Mouse (Mus musculus) intestine, embryonic 14.5 days (tissue): ENCODE measurements around the gene Cdh6. TPM values are rescaled to one million over a fixed set of nuclear protein-coding genes. Genes with fewer than 3 reads are reported as not detected.

ENCODE experiments used
- ATAC-seq: fragments of 200-750 bp; cut with Nextera tagmentation; replicated peaks from 2 replicates; pipeline ENCODE4 v1.8.0; 2017; ENCODE audit warnings: low read depth, moderate number of reproducible peaks, moderate TSS enrichment, moderate library complexity; ENCODE audit not compliant: low FRiP score, low TSS enrichment
- DNase-seq: peaks from one replicate; pipeline ENCODE4 v3.0.0-alpha.2; 2018; ENCODE audit warnings: low spot score
- H3K27ac ChIP-seq: fragments of 300-500 bp; sonication (generic); 2 replicates; pipeline ENCODE4 v1.5.1; 2014; ENCODE audit warnings: low read depth, mild to moderate bottlenecking, control low read depth
- H3K27me3 ChIP-seq: fragments of 300-500 bp; sonication (generic); replicated peaks from 2 replicates; pipeline ENCODE4 v1.6.1; 2014; ENCODE audit warnings: low read length, control low read depth; ENCODE audit not compliant: control insufficient read depth, insufficient read depth
- H3K36me3 ChIP-seq: fragments of 300-500 bp; sonication (generic); 2 replicates; pipeline ENCODE4 v1.6.1; 2014; ENCODE audit warnings: low read length, control low read depth; ENCODE audit not compliant: control insufficient read depth, insufficient read depth
- H3K4me1 ChIP-seq: fragments of 300-500 bp; sonication (generic); replicated peaks from 2 replicates; pipeline ENCODE4 v1.6.1; 2014; ENCODE audit warnings: low read length, control low read depth, mixed read lengths; ENCODE audit not compliant: control insufficient read depth, insufficient read depth
- H3K4me2 ChIP-seq: fragments of 300-500 bp; sonication (generic); 2 replicates; pipeline ENCODE4 v1.6.1; 2014; ENCODE audit warnings: low read length
- H3K4me3 ChIP-seq: fragments of 300-500 bp; sonication (generic); 2 replicates; pipeline ENCODE4 v1.5.1; 2014; ENCODE audit warnings: low read depth, low read length, control low read depth, mixed read lengths
- H3K9ac ChIP-seq: fragments of 300-500 bp; sonication (generic); 2 replicates; pipeline ENCODE4 v1.6.1; 2014; ENCODE audit warnings: mild to moderate bottlenecking, low read length
- H3K9me3 ChIP-seq: fragments of 300-500 bp; sonication (generic); 2 replicates; pipeline ENCODE4 v1.6.1; 2016; ENCODE audit warnings: low read length, control low read depth; ENCODE audit not compliant: control insufficient read depth
- WGBS: fragments of 180-500 bp; shearing (Covaris S2); extraction: QIAGEN DNeasy Blood & Tissue Kit; methylation state at CpG from one replicate; pipeline ENCODE4 v1.1.7; 2014; 5-methylcytosine and 5-hydroxymethylcytosine counted together
- polyA plus RNA-seq: library from polyadenylated mRNA; unstranded; fragments of >200 nt; fragmentation: Nextera tagmentation; extraction: Ambion mirVana; gene quantifications from 2 replicates; pipeline ENCODE4 v1.2.1, GENCODE M21; 2014

Cdh6 gene
- polyA plus RNA-seq, 1 experiment from 2014 or later, result 6.6 TPM

DNA sequence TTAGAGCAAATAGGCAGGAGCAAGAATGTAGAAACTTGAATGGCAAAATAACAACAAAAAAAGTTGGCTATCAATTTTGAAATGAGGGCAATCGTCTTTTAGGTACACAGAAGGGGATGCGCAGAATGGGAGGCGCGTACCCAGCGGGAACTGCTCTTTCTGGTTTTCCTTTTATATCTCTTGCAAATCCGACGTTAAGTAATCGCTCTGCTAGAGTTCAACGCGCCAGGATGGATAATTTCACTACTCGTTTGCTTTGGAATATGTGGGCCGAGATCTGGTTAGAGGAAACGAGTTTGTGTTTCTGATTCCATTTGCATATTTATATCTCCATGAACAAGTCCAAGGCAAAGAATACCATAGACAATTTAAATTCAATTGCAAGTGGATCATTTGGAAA is 81.4 kb downstream of the Cdh6 start:
- Histone ChIP-seq H3K4me2 (no peak overlapping the region), H3K9me3 (no peaks in the 10 kb centered on the region), H3K27me3 (no peaks in the 10 kb centered on the region), H3K4me3 (no peak overlapping the region), H3K9ac (no peak overlapping the region), H3K36me3 (no peaks in the 10 kb centered on the region), H3K4me1 (no peaks in the 10 kb centered on the region), H3K27ac (no peak overlapping the region)
- DNase-seq (no peak), ATAC-seq (no peak)
- WGBS, result 88% methylated on average over 13 of the region's 13 CpGs

DNA sequence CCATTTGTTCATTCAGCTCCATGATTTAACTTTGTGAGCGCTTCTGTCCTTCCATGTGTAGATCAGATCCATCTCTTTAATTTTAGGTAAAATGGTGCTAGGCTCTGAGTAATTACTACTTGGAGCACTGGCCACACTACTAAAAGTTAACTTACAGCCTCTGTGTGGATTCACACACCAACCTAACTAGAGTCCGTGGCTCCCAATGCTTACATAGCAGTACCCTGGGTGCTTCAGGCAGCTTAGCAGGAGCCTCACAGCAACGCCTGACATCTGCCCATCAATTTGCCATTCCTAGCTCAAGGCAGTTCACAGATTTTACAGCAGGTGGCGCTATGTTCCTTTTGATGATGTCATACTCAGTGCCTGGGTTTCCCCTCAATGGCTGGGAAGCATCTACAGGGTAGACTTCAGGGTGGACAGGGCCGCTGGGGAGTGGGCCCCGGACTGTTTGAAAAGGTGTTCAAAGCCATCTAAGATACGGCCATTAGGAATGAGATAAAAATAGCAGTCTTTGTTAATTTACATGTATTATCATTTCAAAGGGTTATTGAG is 84.9 kb downstream of the Cdh6 start:
- Histone ChIP-seq H3K27me3 (no peaks in the 10 kb centered on the region), H3K27ac (no peak overlapping the region), H3K9me3 (no peaks in the 10 kb centered on the region), H3K4me1 (no peaks in the 10 kb centered on the region), H3K9ac (no peak overlapping the region), H3K4me2 (no peak overlapping the region), H3K36me3 (no peaks in the 10 kb centered on the region), H3K4me3 (no peak overlapping the region)
- WGBS, result 53% methylated on average over 7 of the region's 7 CpGs
- peak; percentile 86 for DNase-seq
- peak; percentile 78; the same call in 1 of the 2 replicates for ATAC-seq

DNA sequence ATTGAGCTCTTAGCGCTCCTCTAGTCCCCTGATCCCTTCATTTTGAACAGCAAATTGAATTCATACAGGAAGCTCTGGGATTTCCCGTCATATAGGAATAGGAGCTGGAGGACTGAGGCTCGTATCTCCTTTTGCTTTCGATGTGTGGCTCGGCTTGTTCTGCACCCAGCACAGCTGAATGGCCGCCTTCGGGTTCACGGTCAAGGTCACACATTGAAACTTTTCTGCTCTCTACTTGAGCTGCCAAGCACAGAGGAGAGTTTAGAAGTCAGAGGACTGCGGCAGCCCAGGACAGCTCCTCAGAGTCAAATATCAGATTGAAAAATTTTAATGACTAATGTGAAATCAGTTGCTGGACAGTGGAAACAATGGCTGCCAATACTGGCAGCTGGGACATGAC is 88.7 kb downstream of the Cdh6 start:
- WGBS, result 86% methylated on average over 9 of the region's 9 CpGs
- no peak overlapping the region for H3K9ac ChIP-seq
- H3K4me3 ChIP-seq, result no peak overlapping the region

DNA sequence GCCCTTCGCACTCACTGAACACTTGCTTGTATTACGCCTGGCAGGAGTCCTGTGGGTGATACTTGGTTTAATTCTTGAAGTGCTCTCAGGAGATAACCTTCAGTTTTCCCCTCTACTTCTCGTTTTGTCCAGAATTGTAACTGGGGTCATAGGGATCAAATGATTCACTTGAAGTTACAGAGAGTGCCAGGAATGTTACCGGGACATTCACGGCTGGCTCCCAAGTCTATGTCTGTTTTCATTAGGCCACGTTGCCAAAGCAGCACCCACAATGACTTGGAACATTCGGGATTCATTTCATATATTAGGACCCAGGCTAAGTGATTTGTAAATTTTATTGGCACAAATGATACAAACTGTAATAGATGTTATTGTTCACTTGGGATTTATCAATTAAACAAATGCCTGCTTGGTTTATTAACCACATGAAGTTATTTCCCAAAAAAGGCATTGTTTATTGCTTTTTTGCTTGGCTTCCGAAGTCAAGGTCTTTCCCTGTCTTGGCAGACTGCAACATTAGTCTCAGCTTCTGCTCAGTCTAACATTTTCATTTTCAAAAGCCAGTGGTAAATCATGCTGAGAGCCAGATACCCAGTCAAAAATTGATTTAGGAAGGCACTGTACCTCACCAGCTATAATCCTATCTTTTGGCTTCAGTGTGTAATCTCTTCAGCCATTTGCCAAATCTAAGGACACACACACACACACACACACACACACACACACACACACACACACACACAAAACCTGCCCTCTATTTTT is 96.4 kb downstream of the Cdh6 start:
- Histone ChIP-seq H3K9ac (no peak overlapping the region), H3K4me3 (no peak overlapping the region), H3K4me1 (no peaks in the 10 kb centered on the region), H3K27me3 (no peaks in the 10 kb centered on the region), H3K36me3 (no peaks in the 10 kb centered on the region), H3K4me2 (no peak overlapping the region), H3K9me3 (no peaks in the 10 kb centered on the region), H3K27ac (no peak overlapping the region)
- DNase-seq, result no peak
- no peak for ATAC-seq
- 56% methylated on average over 8 of the region's 8 CpGs for WGBS

More for the DNA sequence above, 88.7 kb downstream of the Cdh6 start:
- no peak for ATAC-seq
- no peaks in the 10 kb centered on the region for H3K9me3 ChIP-seq
- DNase-seq, result no peak
- no peaks in the 10 kb centered on the region for H3K4me1 ChIP-seq
- no peak overlapping the region for H3K4me2 ChIP-seq
- no peaks in the 10 kb centered on the region for H3K27me3 ChIP-seq
- no peaks in the 10 kb centered on the region for H3K36me3 ChIP-seq
- no peak overlapping the region for H3K27ac ChIP-seq

DNA sequence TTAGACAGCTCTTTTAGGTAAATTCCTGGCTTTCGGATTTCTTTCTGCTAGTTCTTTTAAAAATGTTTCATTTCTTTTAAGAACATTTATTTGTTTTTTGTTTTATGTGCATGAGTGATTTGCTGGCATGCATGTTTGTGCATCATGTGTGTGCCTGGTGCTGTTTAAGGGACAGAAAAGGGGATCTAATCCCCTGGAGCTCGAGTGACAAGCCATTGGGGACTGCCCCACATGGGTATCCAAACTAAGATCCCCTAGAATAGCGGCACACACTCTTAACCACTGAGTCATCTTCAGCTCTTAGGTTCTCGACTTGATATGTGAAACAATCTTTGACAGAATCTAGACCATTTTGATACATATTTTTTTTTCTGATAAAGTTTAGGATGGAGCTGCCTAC is 99.4 kb downstream of the Cdh6 start:
- Histone ChIP-seq H3K27me3 (no peaks in the 10 kb centered on the region), H3K36me3 (no peaks in the 10 kb centered on the region), H3K4me1 (no peaks in the 10 kb centered on the region), H3K9me3 (no peaks in the 10 kb centered on the region), H3K9ac (no peak overlapping the region), H3K27ac (no peak overlapping the region), H3K4me2 (no peak overlapping the region), H3K4me3 (no peak overlapping the region)
- 73% methylated on average over 4 of the region's 4 CpGs for WGBS
- ATAC-seq (no peak), DNase-seq (no peak)

DNA sequence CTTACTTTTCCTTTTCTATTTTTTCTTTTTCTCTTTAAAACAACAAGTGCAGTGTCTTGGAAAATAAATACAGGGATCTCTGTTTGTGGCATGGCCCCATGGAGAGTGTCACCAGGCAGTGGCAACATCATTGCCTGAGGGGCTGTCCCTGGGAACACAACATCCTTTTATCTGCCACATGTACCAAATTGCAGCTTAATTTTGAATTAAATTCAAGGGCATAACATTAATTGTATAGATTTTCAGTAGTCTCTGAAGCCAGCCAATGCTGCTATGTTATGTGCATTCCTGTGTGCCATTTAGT is 105.3 kb downstream of the Cdh6 start:
- Histone ChIP-seq H3K4me2 (peak overlapping the region; percentile 61), H3K9me3 (no peaks in the 10 kb centered on the region), H3K27me3 (no peaks in the 10 kb centered on the region), H3K9ac (no peak overlapping the region), H3K4me1 (peaks cover 6% of the 10 kb centered on the region; the same call in 1 of the 2 replicates), H3K27ac (no peak overlapping the region), H3K36me3 (no peaks in the 10 kb centered on the region), H3K4me3 (no peak overlapping the region)
- ATAC-seq (no peak), DNase-seq (no peak)

DNA sequence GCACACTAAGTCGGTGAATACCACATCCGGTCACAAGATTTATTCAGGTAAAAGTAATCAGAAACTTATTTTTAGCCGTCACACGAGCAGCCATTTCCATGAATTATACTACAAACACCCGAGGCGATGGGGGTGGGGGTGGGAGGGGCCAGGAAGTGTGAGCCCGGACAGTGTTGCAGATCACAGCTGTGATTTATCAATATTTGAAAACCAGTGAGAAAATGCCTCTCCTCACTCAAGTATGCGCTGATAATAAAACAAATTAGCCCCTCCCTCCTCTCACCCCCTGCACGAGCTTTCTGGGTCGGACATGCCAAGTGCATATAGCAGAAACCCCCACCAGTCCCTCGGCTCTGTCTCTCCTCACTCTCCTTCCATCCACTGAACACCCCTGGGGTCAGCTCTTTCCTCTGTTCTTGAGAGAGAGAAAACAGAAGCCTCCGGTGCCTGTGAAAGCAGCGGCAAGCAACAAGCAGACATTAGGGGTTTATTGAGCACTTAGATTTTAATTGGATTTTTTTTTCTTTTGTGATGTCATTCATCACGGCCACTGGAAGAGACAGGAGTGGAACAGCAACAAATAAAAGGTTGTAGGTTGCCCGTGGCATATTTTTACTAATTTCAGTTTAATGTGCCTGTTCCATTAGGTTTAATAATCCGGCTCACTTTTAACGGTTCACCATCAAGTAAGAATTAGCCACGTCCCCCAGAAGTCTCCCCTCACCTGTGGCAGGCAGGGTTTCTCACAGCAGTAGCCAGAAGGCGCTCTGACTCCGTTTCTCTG is 105.9 kb downstream of the Cdh6 start:
- Histone ChIP-seq H3K27ac (no peak overlapping the region), H3K9ac (no peak overlapping the region), H3K9me3 (no peaks in the 10 kb centered on the region), H3K4me3 (peak overlapping the region; percentile 31), H3K4me1 (peaks cover 6% of the 10 kb centered on the region; the same call in 1 of the 2 replicates), H3K4me2 (peak overlapping the region; percentile 61), H3K27me3 (no peaks in the 10 kb centered on the region), H3K36me3 (no peaks in the 10 kb centered on the region)
- no peak; the same call in 1 of the 2 replicates for ATAC-seq
- DNase-seq, result peak; percentile 62
- 24% methylated on average over 20 of the region's 20 CpGs for WGBS

DNA sequence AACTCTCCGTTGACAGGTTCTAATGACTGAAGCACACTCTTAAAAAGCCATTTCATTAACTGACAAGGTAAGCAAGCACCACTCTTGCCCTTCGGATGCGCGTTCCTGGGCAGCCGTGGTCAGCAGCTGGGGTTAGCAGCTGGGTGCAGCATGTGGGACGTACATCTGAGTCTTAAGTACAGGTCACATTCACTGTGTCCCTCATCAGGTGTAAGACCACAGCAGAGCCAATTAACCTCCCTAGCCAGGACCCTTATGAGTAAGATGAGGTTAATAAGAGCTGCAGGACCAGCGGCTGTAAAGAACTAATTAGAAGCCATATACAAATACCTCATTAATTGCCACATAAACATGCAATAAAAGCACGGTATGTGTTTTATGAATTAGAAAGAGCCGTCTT is 106.7 kb downstream of the Cdh6 start:
- no peaks in the 10 kb centered on the region for H3K9me3 ChIP-seq
- no peak for ATAC-seq
- H3K36me3 ChIP-seq, result no peaks in the 10 kb centered on the region
- peaks cover 6% of the 10 kb centered on the region; the same call in 1 of the 2 replicates for H3K4me1 ChIP-seq
- no peak overlapping the region for H3K9ac ChIP-seq
- no peak overlapping the region for H3K27ac ChIP-seq
- H3K4me2 ChIP-seq, result peak overlapping the region; percentile 61; the same call in 1 of the 2 replicates
- no peak overlapping the region for H3K4me3 ChIP-seq
- no peak for DNase-seq
- H3K27me3 ChIP-seq, result no peaks in the 10 kb centered on the region
- 60% methylated on average over 9 of the region's 9 CpGs for WGBS
